Mouse (Mus musculus) brain, embryonic 14.5 days (tissue): ENCODE data around the gene Fam104a.

Experiments used
- CTCF ChIP-seq: fragments of 200-500 bp; IDR thresholded peaks from 2 replicates; pipeline ENCODE4 v1.5.1; 2012; ENCODE audit warnings: inconsistent platforms, mild to moderate bottlenecking, moderate library complexity, borderline replicate concordance; ENCODE audit not compliant: insufficient read depth, insufficient read length; ENCODE audit errors: extremely low read depth
- POLR2A ChIP-seq: fragments of 200-500 bp; IDR thresholded peaks from 2 replicates; pipeline ENCODE4 v1.6.1; 2012; ENCODE audit warnings: mild to moderate bottlenecking, inconsistent platforms, borderline replicate concordance; ENCODE audit not compliant: poor library complexity, insufficient read depth, insufficient read length, severe bottlenecking; ENCODE audit errors: extremely low read depth

- TF ChIP-seq CTCF (no peak), POLR2A (no peak)
Observed at GRCm38 (mm10) chr11:113687031-113687430, 3.1 kb upstream of the Fam104a start.
